Mouse (Mus musculus) spleen, postnatal 36 days (tissue): ENCODE data around the gene Rc3h1.
"Not testable (repeated sequence)": the region's sequence is repeated elsewhere in the genome, so short reads cannot be mapped to it uniquely, and the experiment has no call there.

Experiments used
- DNase-seq, 2 experiments: peaks; one replicate each; pipeline ENCODE4 v3.0.0; 2022; ENCODE audit warnings: low spot score in 2 of 2, mixed read lengths in 1 of 2

Rc3h1 gene

DNA sequence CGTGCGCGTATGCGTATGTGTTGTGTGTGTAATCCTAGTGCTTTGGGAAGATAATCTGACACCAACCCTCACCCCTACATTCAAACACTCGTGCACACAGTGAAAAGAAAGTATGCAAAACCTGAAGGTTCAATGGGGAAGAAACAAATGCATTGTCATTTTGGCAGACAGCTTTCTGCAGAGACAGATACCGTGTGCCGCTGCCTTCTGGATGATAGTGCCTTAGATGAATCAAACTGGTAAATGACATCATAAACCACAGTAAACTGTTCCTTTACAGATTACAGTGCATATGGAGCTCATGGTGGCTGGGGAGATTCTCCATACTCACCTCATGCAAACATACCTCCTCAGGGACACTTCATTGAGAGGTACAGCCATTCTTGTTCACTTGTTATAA lies 57.0 kb downstream of the Rc3h1 start:
- DNase-seq, result no peak

DNA sequence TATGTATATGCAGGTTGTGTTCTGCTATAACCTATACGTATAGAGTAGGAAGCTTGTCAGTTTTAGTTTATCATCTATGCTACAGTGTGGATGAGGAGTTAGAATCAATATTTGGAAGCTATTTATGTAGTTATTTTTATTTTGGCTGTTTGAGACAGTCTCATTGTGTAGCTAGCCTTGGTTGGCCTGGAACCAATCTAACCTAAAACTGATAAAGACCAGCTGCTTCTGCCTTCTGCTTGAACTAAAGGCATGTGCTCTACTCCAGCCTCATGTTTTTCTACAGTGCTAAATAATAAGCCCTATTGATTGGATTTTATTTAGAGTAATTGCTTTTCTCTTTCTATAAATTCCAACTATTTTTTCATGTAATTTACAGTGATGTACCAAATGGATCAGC lies 61.0 kb downstream of the Rc3h1 start:
- no peak for DNase-seq

- no peak for DNase-seq
These were observed 62.4 kb downstream of the Rc3h1 start for GRCm38 (mm10) chr1:160968643-160969042.

- DNase-seq, result no peak
These were observed 72.0 kb downstream of the Rc3h1 start, which contains the start of gene Serpinc1 for GRCm38 (mm10) chr1:160978071-160978735. Serpinc1 (plus strand) TSS chr1:160978585.

- no peak for DNase-seq
These were observed 73.8 kb downstream of the Rc3h1 start for GRCm38 (mm10) chr1:160980021-160980420.

DNA sequence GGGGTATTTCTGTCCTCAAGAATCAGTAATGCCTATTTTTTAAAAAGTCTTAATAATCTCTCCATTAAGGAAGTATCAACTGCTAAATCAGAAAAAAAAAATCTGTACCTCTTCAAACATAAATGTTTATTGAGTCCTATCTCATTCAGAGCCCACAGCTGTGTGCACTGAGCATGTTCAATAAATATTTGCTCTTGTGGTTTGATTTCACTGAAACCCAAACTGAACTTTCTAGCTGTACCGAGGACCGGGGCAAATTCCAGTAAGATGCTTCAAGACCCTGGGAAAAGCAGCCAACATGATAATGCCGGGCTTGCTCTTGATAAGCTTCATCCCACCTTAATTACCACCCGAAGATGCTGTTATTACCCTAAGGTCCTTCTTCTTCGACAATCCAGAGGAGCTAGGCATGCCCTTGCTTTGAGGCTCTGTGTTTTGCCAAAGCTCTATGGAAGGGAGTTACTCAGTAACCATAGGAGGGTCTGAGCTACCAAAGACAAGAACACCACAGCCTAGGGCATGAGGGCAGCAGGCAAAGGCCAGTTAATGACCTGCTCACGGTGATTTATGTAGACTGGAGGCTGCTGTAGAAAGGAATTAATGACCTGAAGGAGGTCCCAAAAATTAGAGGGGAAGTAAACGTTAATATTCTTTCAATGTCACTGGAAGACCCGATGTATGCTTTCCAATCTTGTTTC lies 74.5 kb downstream of the Rc3h1 start:
- no peak for DNase-seq

DNA sequence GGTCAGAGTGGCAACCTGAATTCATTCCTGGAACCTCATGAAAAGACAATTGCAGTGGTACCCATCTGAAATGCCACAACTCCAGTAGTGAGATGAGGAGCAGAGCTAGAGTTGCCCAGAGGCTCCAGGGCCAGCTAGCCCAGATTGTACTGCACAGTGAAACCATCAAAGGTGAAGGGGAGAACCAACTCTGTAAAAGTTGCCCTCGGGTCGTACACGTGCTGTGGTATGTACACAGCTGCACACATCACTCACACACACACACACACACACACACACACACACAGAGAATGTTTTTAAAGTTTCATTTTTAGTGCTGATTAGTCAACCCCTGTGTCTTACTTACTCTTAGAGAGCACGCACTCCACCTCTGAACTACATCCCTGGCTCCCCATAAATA lies 75.1 kb downstream of the Rc3h1 start:
- no peak for DNase-seq

GRCm38 (mm10) chr1:160982887-160983286 lies 76.7 kb downstream of the Rc3h1 start:
- no peak for DNase-seq

DNA sequence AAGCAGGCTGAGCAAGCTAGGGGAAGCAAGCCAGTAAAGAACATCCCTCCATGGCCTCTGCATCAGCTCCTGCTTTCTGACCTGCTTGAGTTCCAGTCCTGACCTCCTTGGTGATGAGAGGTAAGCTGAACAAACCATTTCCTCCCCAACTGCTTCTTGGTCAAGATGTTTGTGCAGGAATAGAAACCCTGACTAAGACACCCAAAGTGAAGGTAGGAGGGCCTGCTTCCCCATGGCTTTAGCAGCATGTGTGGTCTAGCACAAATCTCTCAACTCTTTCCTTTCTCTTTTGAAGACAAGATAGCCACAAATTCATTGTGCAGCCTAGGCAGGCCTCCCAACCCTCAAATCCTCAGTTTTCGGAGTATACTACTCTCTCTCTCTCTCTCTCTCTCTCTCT lies 78.5 kb downstream of the Rc3h1 start:
- not testable (repeated sequence) for DNase-seq

- no peak for DNase-seq
These were observed 79.3 kb downstream of the Rc3h1 start for GRCm38 (mm10) chr1:160985477-160985876.

- DNase-seq, result no peak
These were observed 80.8 kb downstream of the Rc3h1 start for GRCm38 (mm10) chr1:160986881-160987635.

GRCm38 (mm10) chr1:160989395-160989794 lies 83.2 kb downstream of the Rc3h1 start:
- DNase-seq, result no peak

DNA sequence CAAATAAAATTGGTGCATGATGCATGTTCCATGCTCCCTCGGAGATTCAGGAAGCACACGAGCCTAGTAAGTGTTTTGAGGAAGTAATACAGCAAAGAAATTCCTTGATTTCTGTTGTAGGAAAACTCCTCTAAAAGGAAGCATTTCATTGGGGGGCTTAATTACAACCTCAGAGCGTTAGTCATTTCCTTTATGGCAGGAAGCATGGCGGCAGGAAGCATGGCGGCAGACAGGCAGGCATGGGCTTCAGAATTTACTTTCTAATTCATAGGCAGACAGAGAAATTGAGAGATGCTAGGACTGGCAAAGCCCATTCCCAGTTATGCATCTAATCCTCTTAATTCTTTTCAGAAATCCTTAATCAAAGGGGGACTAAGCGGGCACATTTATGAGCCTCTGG lies 87.6 kb downstream of the Rc3h1 start:
- DNase-seq, result no peak

DNA sequence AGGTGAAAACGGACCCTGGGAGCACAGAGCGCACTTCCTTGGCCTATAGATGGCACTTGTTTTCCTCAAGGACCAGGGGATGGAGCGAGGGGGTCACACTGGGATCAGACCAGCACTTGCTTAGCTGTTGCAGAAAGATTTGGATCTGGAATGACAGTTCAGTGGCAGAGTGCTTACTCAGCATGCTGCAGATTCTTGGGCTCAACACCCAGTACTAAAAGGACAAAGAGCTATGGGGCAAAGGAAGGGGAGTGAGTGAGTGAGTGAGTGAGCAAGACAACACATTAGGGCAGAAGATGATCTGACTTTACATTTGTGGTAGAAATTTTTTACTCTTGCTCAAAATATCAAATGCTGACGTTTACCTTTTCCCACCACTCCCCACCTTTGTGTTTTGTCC lies 98.7 kb downstream of the Rc3h1 start:
- DNase-seq, result no peak

GRCm38 (mm10) chr1:161005526-161005925 lies 99.3 kb downstream of the Rc3h1 start:
- DNase-seq, result no peak

GRCm38 (mm10) chr1:161006471-161006870 lies 100.3 kb downstream of the Rc3h1 start:
- DNase-seq, result no peak

GRCm38 (mm10) chr1:161008038-161008437 lies 101.8 kb downstream of the Rc3h1 start:
- no peak for DNase-seq

GRCm38 (mm10) chr1:161010436-161010835 lies 104.2 kb downstream of the Rc3h1 start:
- DNase-seq, result no peak

DNA sequence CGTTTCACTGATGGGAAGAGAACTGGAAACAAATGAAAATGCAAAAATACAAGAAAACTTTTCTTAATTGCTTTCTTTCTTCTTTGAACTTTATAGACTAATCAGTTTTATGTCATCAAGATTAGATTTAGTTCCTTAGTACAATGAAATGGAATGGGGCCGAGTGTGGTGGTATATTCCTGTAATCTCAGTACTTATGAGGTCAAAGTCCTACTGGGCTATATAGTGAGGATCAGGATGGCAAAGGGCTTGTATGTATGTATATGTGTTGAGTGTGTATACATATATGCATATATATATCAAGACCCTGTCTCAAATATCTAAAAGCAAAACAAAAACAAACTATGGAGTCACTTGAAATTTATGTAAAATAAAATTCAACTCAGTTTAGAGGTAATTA lies 110.2 kb downstream of the Rc3h1 start:
- DNase-seq, result no peak

GRCm38 (mm10) chr1:161020051-161020450 lies 113.8 kb downstream of the Rc3h1 start:
- DNase-seq, result no peak
